Mouse (Mus musculus): ENCODE measurements at regions not wholly inside any gene's neighbourhood (a gene's known extent, or its start where the extent isn't known, plus 50 kb on each side); places are given as distances from the start of the nearest gene placed in this dataset.

DNA sequence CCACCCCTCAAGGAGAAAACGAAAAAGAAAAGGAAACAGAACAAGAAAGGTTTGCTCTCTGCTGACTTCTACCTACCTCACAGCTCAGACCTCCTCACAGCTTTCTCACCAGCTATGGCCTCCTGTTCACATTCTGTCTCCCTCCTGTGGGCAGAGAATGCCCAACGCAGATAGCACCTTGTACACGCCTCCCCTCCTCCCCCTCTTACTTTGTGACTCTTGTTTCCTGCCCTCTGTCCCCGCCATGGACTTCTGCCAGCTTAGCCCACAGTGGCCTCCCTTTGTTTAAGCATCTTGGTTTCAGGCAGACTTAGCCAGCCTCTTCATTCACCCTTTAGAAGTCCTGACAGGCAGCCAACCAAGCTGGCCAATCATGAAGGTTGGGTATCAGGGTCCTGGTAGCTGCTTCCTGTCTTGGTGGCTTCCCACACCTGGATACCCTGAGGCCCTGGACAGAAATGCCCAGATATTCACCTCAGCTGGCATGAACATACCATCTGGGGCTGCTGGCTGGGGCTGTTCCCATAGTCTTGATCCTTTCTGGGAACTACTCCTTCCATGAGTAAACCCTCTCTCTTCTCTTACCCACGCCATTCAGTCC, 1287.2 kb upstream of the A1bg start:
- TF ChIP-seq EP300 (IDR thresholded peaks at IDR 0.05; ENCODE audit: insufficient read depth, low read depth, low read length) = no peak
- no peak for TF ChIP-seq CTCF (IDR thresholded peaks at IDR 0.05; ENCODE audit: low read depth, low read length)
- TF ChIP-seq POLR2A (IDR thresholded peaks at IDR 0.05; ENCODE audit: insufficient read depth, low read length) = no peak
